39 mouse cellular contexts compared by ENCODE assay signal in the genomic region with DNA sequence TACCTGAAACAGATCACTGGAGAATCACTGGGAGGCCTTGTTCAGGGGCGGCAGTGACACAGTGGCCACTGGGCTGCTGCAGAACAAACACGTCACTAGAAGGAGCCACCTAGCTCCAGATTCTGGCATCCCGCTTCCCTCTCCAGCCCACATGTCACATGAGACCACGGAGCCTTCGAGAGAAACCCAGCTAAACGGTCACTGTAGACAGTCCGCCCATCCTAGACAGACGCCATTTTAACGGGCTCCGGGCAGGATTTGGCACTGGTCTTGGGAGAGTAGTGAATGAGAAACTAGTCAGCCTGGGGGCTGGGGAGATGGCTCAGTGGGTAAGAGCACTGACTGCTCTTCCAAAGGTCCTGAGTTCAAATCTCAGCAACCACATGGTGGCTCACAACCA. TPM values are rescaled to one million over a fixed set of nuclear protein-coding genes. Genes with fewer than 3 reads are reported as not detected.
"Had no signal": no experiment of that assay in that cellular context is flagged by ENCODE, and none has a peak within 500 bp of the region (broad histone marks: within the 10 kb centered on the region; RNA-seq: fewer than 3 reads in every experiment).

No protein-coding gene starts in this region.

- H3K4me3 ChIP-seq: heart, embryonic 10.5 days; heart, embryonic 12.5 days; heart, embryonic 13.5 days; heart, embryonic 15.5 days; hindbrain, embryonic 10.5 days; hindbrain, embryonic 12.5 days; hindbrain, embryonic 13.5 days; hindbrain, embryonic 15.5 days; kidney, embryonic 15.5 days; layer of hippocampus, adult 2 months; left cerebral cortex, adult 2 months had no signal

- H3K4me2 ChIP-seq: heart, embryonic 11.5 days; heart, embryonic 12.5 days; heart, embryonic 13.5 days; heart, embryonic 15.5 days; hindbrain, embryonic 12.5 days; hindbrain, embryonic 13.5 days; hindbrain, embryonic 14.5 days; hindbrain, embryonic 15.5 days; kidney, embryonic 15.5 days had no signal

- H3K9me3 ChIP-seq: heart, embryonic 10.5 days; heart, embryonic 12.5 days; heart, embryonic 13.5 days; heart, embryonic 15.5 days; hindbrain, embryonic 10.5 days; hindbrain, embryonic 12.5 days; hindbrain, embryonic 13.5 days; hindbrain, embryonic 15.5 days; kidney, embryonic 15.5 days had no signal

- H3K27ac ChIP-seq: heart, embryonic 10.5 days; heart, embryonic 13.5 days; heart, embryonic 15.5 days; hindbrain, embryonic 10.5 days; hindbrain, embryonic 12.5 days; hindbrain, embryonic 13.5 days; hindbrain, embryonic 14.5 days; hindbrain, embryonic 15.5 days; hindbrain, postnatal 0 days; kidney, embryonic 15.5 days; kidney, postnatal 0 days; layer of hippocampus, adult 2 months; left cerebral cortex, adult 2 months had no signal

- H3K36me3 ChIP-seq: heart, embryonic 15.5 days had no signal

- DNase-seq: heart, postnatal 10 days; heart, postnatal 14 days; heart, postnatal 36 days; heart, postnatal 4 days; kidney, adult 11 months; kidney, adult 18-20 months; kidney, adult 2 months; kidney, adult 8-10 months; kidney, adult 9 months; kidney, postnatal 10 days; kidney, postnatal 14 days; kidney, postnatal 25 days; kidney, postnatal 36 days; kidney, postnatal 4 days; layer of hippocampus, adult 9-11 months; layer of hippocampus, postnatal 36 days had no signal

- ATAC-seq: hindbrain, embryonic 16.5 days; hindbrain, postnatal 0 days; inflammation-experienced regulatory T-cells, adult 6 months; intestine, embryonic 16.5 days; intestine, postnatal 0 days had no signal

- H3K4me1 ChIP-seq: hindbrain, embryonic 12.5 days; hindbrain, embryonic 13.5 days; hindbrain, embryonic 15.5 days; kidney, embryonic 15.5 days had no signal

- H3K27me3 ChIP-seq: heart, embryonic 12.5 days; heart, embryonic 13.5 days; heart, embryonic 15.5 days; hindbrain, embryonic 12.5 days; hindbrain, embryonic 13.5 days; hindbrain, embryonic 15.5 days; kidney, embryonic 15.5 days had no signal

- H3K9ac ChIP-seq: heart, embryonic 12.5 days; heart, embryonic 13.5 days; heart, embryonic 15.5 days; hindbrain, embryonic 12.5 days; hindbrain, embryonic 13.5 days; hindbrain, embryonic 14.5 days; hindbrain, embryonic 15.5 days; kidney, embryonic 15.5 days had no signal

RNA-seq across cellular contexts. Expression of a gene that starts 42.4 kb away (rescaled TPM):
- total RNA-seq: hematopoietic stem cell, adult 5-6 weeks; layer of hippocampus, adult 2 months; layer of hippocampus, postnatal 10 days; layer of hippocampus, postnatal 25 days; left cerebral cortex, adult 18-20 months had no signal
